Mouse (Mus musculus) cerebellum, adult 2 months (tissue): ENCODE data around the gene Dok5. TPM values are rescaled to one million over a fixed set of nuclear protein-coding genes. Genes with fewer than 3 reads are reported as not detected.
A peak's percentile ranks its signal among the peaks of the same experiment; 100 is the strongest.

Experiments
- DNase-seq, 2 experiments: peaks; one replicate each; pipeline ENCODE4 v3.0.0; 2021
- H3K27ac ChIP-seq: fragments of 200-500 bp; 2 replicates; pipeline ENCODE4 v1.5.1; 2012; ENCODE audit warnings: low read length, control low read depth, inconsistent platforms; ENCODE audit not compliant: insufficient read depth
- H3K27me3 ChIP-seq: fragments of 200-500 bp; 2 replicates; pipeline ENCODE4 v1.6.1; 2012; ENCODE audit warnings: inconsistent platforms, mild to moderate bottlenecking, low read length, moderate library complexity; ENCODE audit not compliant: control insufficient read depth, insufficient read depth
- H3K4me1 ChIP-seq: fragments of 200-500 bp; 2 replicates; pipeline ENCODE4 v1.6.1; 2011; ENCODE audit warnings: low read length; ENCODE audit not compliant: control insufficient read depth, insufficient read depth
- H3K4me3 ChIP-seq: fragments of 200-500 bp; replicated peaks from 2 replicates; pipeline ENCODE3; 2011; ENCODE audit warnings: mild to moderate bottlenecking, low read depth, low read length, control low read depth; ENCODE audit not compliant: insufficient read depth
- CTCF ChIP-seq: fragments of 200-500 bp; IDR thresholded peaks from 2 replicates; pipeline ENCODE4 v1.5.1; 2011; ENCODE audit warnings: low read depth, mild to moderate bottlenecking, control low read depth, low read length, moderate library complexity, borderline replicate concordance; ENCODE audit not compliant: insufficient read depth
- POLR2A ChIP-seq: fragments of 200-500 bp; IDR thresholded peaks from 2 replicates; pipeline ENCODE4 v1.6.1; 2011; ENCODE audit warnings: low read length, control low read depth, borderline replicate concordance; ENCODE audit not compliant: insufficient read depth
- WGBS: fragments of 180-500 bp; shearing (Covaris S2); methylation state at CpG from one replicate; pipeline ENCODE4 v1.1.7; 2018; 5-methylcytosine and 5-hydroxymethylcytosine counted together
- polyA plus RNA-seq: library from polyadenylated mRNA; depleted of rRNA; stranded (reverse); fragments of >200 nt; gene quantifications from 2 replicates; pipeline ENCODE4 v1.2.3, GENCODE M21; 2012

Gene Dok5
- polyA plus RNA-seq, 1 experiment, result 18.6 TPM

DNA sequence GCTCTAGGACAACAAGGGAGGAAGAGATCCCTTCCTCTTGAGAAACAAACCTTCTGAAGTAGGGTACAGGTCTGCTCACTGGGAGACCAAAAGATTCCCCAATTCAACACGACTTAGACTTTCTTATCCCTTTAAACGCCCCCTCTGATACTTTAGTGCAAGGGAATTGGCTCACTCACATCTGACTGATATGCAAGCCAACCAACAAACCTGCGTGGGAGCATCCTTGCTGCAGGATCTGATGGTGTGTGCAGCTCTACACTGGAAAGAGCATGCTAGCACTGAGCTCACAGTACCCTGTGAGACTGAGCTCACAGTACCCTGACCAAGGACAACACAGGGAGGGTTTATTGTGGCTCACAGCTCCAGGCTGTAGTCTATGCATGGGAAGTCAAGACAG is 139.9 kb downstream of the Dok5 start:
- H3K4me1 ChIP-seq, result no peaks in the 10 kb centered on the region; the same call in 1 of the 2 replicates
- WGBS, result 90% methylated on average over 3 of the region's 3 CpGs
- no peak overlapping the region for H3K4me3 ChIP-seq
- no peak overlapping the region for H3K27ac ChIP-seq
- no peaks in the 10 kb centered on the region for H3K27me3 ChIP-seq
- TF ChIP-seq CTCF, result no peak
- TF ChIP-seq POLR2A, result no peak
- no peak for DNase-seq

DNA sequence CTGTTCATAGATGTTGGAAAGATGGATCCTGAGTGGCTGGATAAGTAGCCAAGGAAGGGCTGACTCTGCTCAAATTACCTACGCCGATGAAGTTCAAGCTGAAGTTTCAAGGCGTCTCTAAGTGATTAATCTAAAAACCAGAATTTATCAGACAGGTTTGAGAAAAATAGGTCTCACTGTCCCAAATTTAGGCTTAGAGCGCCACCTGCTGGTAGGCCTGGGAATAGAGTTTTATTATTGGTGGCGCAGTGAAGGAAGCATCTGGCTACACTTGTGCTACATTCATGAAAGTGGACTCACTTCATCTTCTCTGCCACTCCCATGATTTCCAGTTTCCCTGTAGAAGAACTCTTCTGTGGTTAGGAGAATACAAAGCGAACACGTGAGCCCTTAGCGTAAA is 141.8 kb downstream of the Dok5 start:
- DNase-seq, result peak; percentile 58 to 81
- H3K4me1 ChIP-seq, result no peaks in the 10 kb centered on the region; the same call in 1 of the 2 replicates
- H3K4me3 ChIP-seq, result no peak overlapping the region
- H3K27me3 ChIP-seq, result no peaks in the 10 kb centered on the region
- H3K27ac ChIP-seq, result no peak overlapping the region
- 10% methylated on average over 8 of the region's 8 CpGs for WGBS
- peak; percentile 76; the same call in 1 of the 2 replicates for TF ChIP-seq CTCF
- no peak for TF ChIP-seq POLR2A

- WGBS, result 0% methylated on average over 4 of the region's 4 CpGs
- peak; percentile 73 to 80 for DNase-seq
- H3K27me3 ChIP-seq, result no peaks in the 10 kb centered on the region
- H3K4me3 ChIP-seq, result no peak overlapping the region
- H3K27ac ChIP-seq, result no peak overlapping the region
- H3K4me1 ChIP-seq, result no peaks in the 10 kb centered on the region
- peak; percentile 80 for TF ChIP-seq CTCF
- no peak for TF ChIP-seq POLR2A
These were observed 145.9 kb downstream of the Dok5 start for GRCm38 (mm10) chr2:170877515-170877914.

DNA sequence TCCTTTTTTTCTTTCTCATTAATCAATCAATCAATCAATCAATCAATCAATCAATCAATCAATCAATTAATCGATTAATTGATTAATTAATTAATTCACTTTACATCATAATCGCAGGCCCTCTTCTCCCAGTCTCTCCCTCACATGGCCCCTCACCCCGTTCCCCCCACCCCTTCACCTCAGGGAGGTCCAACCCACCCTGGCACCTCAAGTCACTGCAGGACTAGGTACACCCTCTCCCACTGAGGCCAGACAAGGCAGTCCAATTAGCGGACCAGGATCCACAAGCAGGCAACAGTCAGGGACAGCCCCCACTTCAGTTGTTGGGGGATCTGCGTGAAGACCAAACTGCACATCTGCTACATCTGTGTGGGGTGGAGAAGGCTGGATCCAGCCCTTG is 146.3 kb downstream of the Dok5 start:
- H3K4me1 ChIP-seq, result no peaks in the 10 kb centered on the region
- 68% methylated on average over 5 of the region's 5 CpGs for WGBS
- H3K27me3 ChIP-seq, result no peaks in the 10 kb centered on the region
- no peak for DNase-seq
- no peak overlapping the region for H3K27ac ChIP-seq
- H3K4me3 ChIP-seq, result no peak overlapping the region
- TF ChIP-seq CTCF (no peak), POLR2A (no peak)

DNA sequence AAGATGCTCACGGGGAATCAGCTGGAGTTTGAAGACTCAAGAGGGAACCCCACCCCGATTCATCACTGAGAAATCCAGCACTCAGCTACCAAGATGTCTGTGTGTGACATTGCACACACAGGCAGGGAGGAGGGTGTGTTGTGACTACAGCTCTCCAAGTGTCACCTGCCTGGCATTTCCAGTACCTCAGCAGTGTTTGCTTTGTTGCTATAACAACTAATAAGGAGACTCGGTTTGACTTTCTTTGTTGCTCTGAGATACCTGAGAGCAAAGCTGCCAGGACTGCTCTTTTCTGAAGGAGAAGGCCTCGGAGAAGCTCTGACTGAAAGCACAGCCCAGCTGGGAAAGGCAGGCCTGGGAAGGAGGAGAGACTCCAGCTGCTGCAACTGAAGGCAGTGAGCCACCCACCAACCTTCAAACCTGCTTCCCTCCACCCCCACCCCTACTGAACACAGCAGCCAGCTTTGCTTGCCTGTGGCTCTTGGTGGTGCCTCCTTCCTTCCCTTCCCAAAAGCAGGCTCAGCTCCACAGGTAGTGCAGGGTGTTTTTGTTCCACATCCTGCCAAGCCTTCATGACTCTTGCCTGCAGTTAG is 152.7 kb downstream of the Dok5 start:
- H3K27ac ChIP-seq, result no peak overlapping the region

DNA sequence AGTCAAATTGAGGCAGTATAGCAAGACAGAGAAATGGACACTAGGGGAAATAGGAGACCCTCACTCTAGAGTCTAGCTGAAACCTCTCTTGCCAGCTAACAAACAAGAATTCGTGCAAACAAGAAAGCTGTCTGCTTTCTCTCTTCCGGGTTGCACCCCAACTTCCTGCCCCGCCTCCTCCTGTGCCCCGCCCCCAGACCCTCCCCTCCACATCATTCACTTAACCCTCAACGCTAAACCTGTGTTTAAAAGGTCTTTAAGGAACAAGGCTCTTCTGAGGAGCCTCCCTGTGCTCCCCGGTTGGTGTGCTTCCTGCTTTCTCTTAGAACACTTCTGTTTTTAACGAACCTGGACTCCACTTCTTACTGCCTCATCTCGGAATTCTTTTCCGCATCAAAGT is 156.4 kb downstream of the Dok5 start:
- Histone ChIP-seq H3K27ac (no peak overlapping the region), H3K4me3 (no peak overlapping the region), H3K27me3 (no peaks in the 10 kb centered on the region), H3K4me1 (no peaks in the 10 kb centered on the region)
- no peak for TF ChIP-seq CTCF
- DNase-seq, result no peak
- WGBS, result 65% methylated on average over 9 of the region's 9 CpGs

More for the DNA sequence above, 152.7 kb downstream of the Dok5 start:
- H3K27me3 ChIP-seq, result no peaks in the 10 kb centered on the region
- DNase-seq, result no peak
- H3K4me3 ChIP-seq, result no peak overlapping the region
- no peaks in the 10 kb centered on the region for H3K4me1 ChIP-seq
- no peak for TF ChIP-seq CTCF
- no peak for TF ChIP-seq POLR2A
- WGBS, result 68% methylated on average over 4 of the region's 4 CpGs

GRCm38 (mm10) chr2:170895096-170895495 is 163.5 kb downstream of the Dok5 start:
- no peaks in the 10 kb centered on the region for H3K27me3 ChIP-seq
- DNase-seq, result no peak
- no peak overlapping the region for H3K27ac ChIP-seq
- no peak overlapping the region for H3K4me3 ChIP-seq
- TF ChIP-seq CTCF, result no peak
- TF ChIP-seq POLR2A, result no peak
- no peaks in the 10 kb centered on the region for H3K4me1 ChIP-seq
- 61% methylated on average over 8 of the region's 8 CpGs for WGBS

DNA sequence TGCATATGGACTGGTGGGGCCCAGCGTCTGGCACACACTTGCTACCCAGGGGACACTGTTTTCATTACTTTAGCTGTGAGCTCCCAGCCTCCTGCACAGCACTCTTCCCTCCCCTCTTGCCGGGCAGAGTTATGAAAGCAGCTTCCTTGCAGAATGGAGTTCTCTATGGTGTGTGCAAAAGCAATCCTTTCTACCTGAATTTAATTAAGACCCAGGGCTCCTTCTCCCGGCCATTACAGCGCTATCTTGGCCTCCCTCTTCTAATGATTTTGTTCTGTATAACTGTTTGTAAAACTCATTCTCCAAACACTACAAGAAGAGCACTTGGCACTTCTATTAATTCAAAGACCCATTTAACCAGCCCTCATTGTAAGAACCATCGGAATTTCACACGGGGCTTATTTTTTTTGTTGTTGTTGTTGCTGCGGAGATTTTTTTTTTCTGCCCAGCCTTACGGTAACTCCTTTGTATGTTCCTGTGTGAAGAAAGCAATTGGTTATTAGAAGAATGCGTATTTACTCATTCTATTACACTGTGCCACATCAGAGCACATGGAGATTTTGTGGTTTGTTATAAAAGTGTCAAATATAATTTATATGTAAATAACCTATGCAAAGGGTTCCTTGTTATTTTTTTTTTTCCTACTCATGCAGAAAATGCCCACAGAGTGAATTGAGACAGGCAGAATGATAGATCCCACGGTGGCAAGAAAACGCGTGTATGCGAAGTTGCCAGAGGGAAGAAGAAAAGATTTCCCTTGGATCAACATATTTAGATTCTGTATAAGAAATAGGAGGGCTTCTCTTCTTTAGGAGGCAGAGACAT is 170.8 kb downstream of the Dok5 start:
- 28% methylated on average over 13 of the region's 13 CpGs for WGBS

More for the DNA sequence above, 170.8 kb downstream of the Dok5 start:
- no peaks in the 10 kb centered on the region for H3K27me3 ChIP-seq
- no peak overlapping the region for H3K4me3 ChIP-seq
- no peak overlapping the region for H3K27ac ChIP-seq
- no peak for TF ChIP-seq POLR2A
- no peak for TF ChIP-seq CTCF
- H3K4me1 ChIP-seq, result no peaks in the 10 kb centered on the region
- no peak for DNase-seq
